Mouse (Mus musculus) thymus, postnatal 0 days (tissue): ENCODE measurements around the gene Ak3. TPM values are rescaled to one million over a fixed set of nuclear protein-coding genes. Genes with fewer than 3 reads are reported as not detected.

ENCODE experiments used
- DNase-seq: peaks from one replicate; pipeline ENCODE4 v3.0.0-alpha.2; 2015; ENCODE audit warnings: low spot score
- polyA plus RNA-seq: library from polyadenylated mRNA; unstranded; fragments of >200 nt; fragmentation: Nextera tagmentation; extraction: Ambion mirVana; gene quantifications from 2 replicates; pipeline ENCODE4 v1.2.1, GENCODE M21; 2015

Ak3 gene
- polyA plus RNA-seq, 1 experiment from 2014 or later = 59.4 TPM

DNA sequence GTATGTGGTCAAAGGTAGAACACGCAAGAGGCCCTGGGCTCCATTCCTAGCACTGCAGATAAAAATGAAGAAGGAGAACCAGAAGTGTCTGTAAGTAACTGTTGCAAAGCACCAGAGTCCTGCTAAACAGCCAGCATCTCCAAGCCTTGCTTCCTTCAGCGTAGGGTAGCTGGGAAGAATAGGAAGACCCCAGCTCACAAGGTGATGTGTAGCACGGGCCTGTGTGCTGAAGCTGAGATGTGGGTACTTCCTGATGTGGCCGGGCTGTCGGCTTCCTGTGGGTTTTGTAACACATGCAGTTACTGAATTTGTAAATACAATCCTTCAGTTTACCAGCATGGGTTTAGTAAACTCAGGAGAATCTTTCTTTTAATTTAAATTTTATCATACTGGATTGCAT is 52.4 kb downstream of the Ak3 start:
- no peak for DNase-seq

DNA sequence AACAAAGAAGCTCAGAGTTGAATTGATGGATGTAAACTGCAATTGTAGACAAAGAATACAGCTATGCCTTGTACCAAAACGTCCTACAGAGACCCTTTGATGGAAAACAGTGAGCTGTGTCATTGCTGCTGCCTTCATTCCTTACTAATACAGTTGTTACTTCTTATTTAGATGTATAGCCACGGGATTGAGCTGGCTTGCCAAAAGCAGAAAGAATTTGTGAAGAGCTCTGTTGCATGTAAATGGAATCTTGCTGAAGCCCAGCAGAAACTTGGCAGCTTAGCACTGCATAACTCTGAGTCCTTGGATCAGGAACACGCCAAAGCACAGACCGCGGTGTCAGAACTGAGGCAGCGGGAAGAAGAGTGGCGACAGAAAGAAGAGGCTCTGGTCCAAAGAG is 52.9 kb downstream of the Ak3 start:
- DNase-seq = no peak

- DNase-seq = no peak
These were observed 56.4 kb downstream of the Ak3 start for GRCm38 (mm10) chr19:28991391-28991790.

- no peak for DNase-seq
These were observed 57.1 kb downstream of the Ak3 start for GRCm38 (mm10) chr19:28990590-28991221.

- DNase-seq = peak; percentile 92
These were observed 57.6 kb downstream of the Ak3 start, which contains the start of gene Cdc37l1 for GRCm38 (mm10) chr19:28990194-28990589. TSS of gene Cdc37l1 (plus strand) at chr19:28990352.

- DNase-seq = no peak
These were observed 58.2 kb downstream of the Ak3 start for GRCm38 (mm10) chr19:28989515-28989914.

DNA sequence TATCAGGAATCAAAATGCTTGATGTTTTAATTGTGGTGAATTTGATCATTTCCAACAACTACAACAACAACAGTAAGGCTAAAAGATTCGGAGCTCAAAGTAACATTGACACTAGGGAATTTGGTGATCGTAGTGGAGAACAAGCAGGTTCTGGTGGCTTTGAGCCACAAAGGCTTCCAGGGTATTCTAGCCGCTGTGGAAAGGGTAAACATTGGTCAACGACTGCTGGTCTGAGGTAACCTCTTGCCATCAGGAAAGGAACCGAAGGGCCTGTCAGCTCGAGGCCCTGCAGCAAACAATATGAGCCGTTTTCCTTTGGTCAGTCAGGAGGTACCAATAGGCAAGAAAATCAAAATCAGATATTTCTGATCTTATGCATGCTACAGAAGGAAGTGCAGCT is 65.1 kb downstream of the Ak3 start:
- DNase-seq = no peak

DNA sequence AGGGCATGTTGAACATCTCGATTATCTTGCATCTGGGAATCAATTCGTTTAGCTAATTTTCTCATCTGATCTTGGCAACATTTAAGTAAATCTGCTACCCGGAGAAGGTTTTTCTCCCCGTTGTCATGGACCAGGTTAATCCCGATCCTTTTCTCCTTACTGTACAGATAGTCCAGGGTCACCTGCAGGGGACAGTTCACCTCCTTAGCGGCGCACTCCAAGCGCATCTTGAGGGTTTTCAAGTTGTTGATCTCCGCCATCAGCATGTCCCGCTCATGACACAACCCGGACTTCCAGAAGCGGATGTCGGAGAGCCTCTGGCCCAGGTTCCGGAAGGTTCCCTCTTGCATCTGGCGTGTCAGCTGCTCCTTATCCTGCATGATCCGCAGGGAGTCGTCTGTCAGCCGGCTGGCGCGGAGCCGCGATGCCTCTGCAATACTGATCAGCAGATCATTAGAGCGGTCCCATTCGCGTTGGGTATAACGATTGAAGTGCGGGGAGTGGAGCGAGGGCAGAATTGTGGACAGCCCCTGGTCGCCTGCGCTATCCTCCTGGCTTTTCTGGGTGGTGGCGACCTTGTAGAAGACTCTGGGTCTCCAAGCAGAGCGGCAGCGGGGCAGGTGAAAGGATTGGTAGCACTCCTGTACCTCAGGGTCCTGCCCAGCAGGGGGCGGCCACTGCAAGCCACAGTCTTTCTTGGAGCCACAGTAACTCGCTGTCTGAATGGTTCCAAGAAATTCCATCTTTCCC is 72.7 kb downstream of the Ak3 start:
- peak; percentile 63 for DNase-seq

Other genes with a start within 250 kb of the Ak3 start
- gene Slc1a1, start 212.9 kb downstream of the Ak3 start, polyA plus RNA-seq = 0.06 and 0.17 TPM in 2 replicates
- gene Plpp6, start 84.0 kb downstream of the Ak3 start, polyA plus RNA-seq = 8.5 TPM in 2 replicates
- gene 4430402I18Rik, start 80.2 kb downstream of the Ak3 start, polyA plus RNA-seq = 0.42 and 0.83 TPM in 2 replicates
- 27.2 and 32.2 TPM in 2 replicates for gene Cdc37l1, start 57.6 kb downstream of the Ak3 start, polyA plus RNA-seq
- 49.5 and 52.2 TPM in 2 replicates for gene Rcl1, start 53.4 kb upstream of the Ak3 start, polyA plus RNA-seq
- gene Jak2, start 203.9 kb upstream of the Ak3 start, polyA plus RNA-seq = 15.8 and 16.7 TPM in 2 replicates